Mouse (Mus musculus) spleen, adult 2 months (tissue): ENCODE measurements around the gene Glmn. TPM values are rescaled to one million over a fixed set of nuclear protein-coding genes. Genes with fewer than 3 reads are reported as not detected.
A peak's percentile ranks its signal among the peaks of the same experiment; 100 is the strongest.

Experiments used
- DNase-seq, 2 experiments: peaks; one replicate each; pipeline versions ENCODE4 v3.0.0 to v3.0.0-alpha.2; 2012 to 2021; ENCODE audit warnings: low spot score in 2 of 2, low read depth in 1 of 2
- H3K27ac ChIP-seq: fragments of 200-500 bp; 2 replicates; pipeline ENCODE4 v1.5.1; 2012; ENCODE audit warnings: low read length, inconsistent platforms; ENCODE audit not compliant: insufficient read depth
- H3K27me3 ChIP-seq: fragments of 200-500 bp; 2 replicates; pipeline ENCODE4 v1.6.1; 2012; ENCODE audit warnings: mild to moderate bottlenecking, moderate library complexity, low read length, inconsistent platforms; ENCODE audit not compliant: control insufficient read depth, insufficient read depth
- H3K36me3 ChIP-seq: fragments of 200-500 bp; 2 replicates; pipeline ENCODE4 v1.6.1; 2012; ENCODE audit warnings: mild to moderate bottlenecking, low read length, inconsistent platforms; ENCODE audit not compliant: control insufficient read depth, insufficient read depth
- H3K4me1 ChIP-seq: fragments of 200-500 bp; 2 replicates; pipeline ENCODE4 v1.6.1; 2011; ENCODE audit warnings: inconsistent platforms; ENCODE audit not compliant: control insufficient read depth, insufficient read depth, insufficient read length
- H3K4me3 ChIP-seq: fragments of 200-500 bp; 2 replicates; pipeline ENCODE4 v1.5.1; 2011; ENCODE audit warnings: mild to moderate bottlenecking, inconsistent platforms; ENCODE audit not compliant: insufficient read depth, insufficient read length; ENCODE audit errors: extremely low read depth
- CTCF ChIP-seq: fragments of 200-500 bp; IDR thresholded peaks from 2 replicates; pipeline ENCODE4 v1.5.1; 2011; ENCODE audit warnings: mild to moderate bottlenecking, inconsistent platforms; ENCODE audit not compliant: insufficient read depth, insufficient read length, insufficient replicate concordance; ENCODE audit errors: extremely low read depth
- POLR2A ChIP-seq: fragments of 200-500 bp; IDR thresholded peaks from 2 replicates; pipeline ENCODE4 v1.6.1; 2011; ENCODE audit warnings: low read depth, low read length, inconsistent platforms
- WGBS: fragments of 180-500 bp; shearing (Covaris S2); methylation state at CpG from one replicate; pipeline ENCODE4 v1.1.7; 2018; 5-methylcytosine and 5-hydroxymethylcytosine counted together
- polyA plus RNA-seq: library from polyadenylated mRNA; depleted of rRNA; stranded (reverse); fragments of >200 nt; gene quantifications from 2 replicates; pipeline ENCODE4 v1.2.3, GENCODE M21; 2012

The Glmn gene
- polyA plus RNA-seq, 1 experiment: 0.25 TPM

DNA sequence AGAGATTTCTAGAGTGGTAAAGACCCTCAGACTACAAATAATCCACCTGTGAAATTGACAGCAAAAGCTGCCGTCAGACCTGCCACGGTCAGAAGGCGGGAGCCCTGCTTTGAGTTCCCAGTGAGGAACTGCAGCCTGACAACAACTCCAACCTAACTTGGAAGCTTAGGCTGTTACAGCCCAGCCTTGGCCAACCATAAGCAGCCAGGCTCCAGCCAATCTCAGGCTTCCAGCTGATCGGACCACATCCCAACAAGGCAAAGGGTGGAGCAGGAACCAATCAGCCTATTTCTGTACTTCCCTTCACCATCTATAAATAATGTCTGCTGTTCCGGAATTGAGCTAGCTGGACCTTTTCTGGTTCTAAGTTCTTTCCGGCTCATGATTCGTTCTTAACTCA is 75.8 kb downstream of the Glmn start:
- Histone ChIP-seq H3K27me3 (no peaks in the 10 kb centered on the region), H3K4me1 (peaks cover 3% of the 10 kb centered on the region; the same call in 1 of the 2 replicates), H3K4me3 (peak overlapping the region; percentile 3; the same call in 1 of the 2 replicates), H3K36me3 (no peaks in the 10 kb centered on the region), H3K27ac (no peak overlapping the region)
- WGBS: 34% methylated on average over 7 of the region's 7 CpGs
- no peak for DNase-seq
- no peak for TF ChIP-seq CTCF
- TF ChIP-seq POLR2A: no peak

- Histone ChIP-seq H3K27ac (no peak overlapping the region), H3K27me3 (no peaks in the 10 kb centered on the region), H3K4me1 (peaks cover 3% of the 10 kb centered on the region; the same call in 1 of the 2 replicates), H3K36me3 (no peaks in the 10 kb centered on the region), H3K4me3 (no peak overlapping the region)
- 90% methylated on average over 6 of the region's 6 CpGs for WGBS
- DNase-seq: no peak
- no peak for TF ChIP-seq CTCF
These were observed 76.3 kb downstream of the Glmn start for GRCm38 (mm10) chr5:107521386-107521785.

DNA sequence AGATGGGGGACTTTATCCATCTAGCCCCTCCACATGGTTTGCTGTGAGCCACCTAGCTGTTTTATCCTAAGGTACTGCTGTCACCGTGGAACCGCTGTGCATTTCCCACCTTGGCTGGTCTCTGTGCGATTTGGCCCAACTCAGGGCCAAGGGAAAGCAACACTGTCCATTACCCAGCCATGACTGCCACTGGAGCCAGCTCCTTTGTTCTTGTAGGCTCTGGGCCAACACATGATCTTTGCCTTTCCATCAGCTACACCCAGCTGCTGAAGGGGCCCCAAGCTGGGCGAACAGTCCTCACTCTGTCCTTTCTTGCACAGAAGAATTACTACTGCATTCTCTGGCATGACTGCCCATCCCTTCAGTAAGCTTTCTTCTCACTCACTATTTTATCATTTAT is 79.1 kb downstream of the Glmn start:
- Histone ChIP-seq H3K36me3 (no peaks in the 10 kb centered on the region), H3K4me3 (no peak overlapping the region), H3K27ac (no peak overlapping the region), H3K4me1 (peaks cover 3% of the 10 kb centered on the region; the same call in 1 of the 2 replicates), H3K27me3 (no peaks in the 10 kb centered on the region)
- 95% methylated on average over 4 of the region's 4 CpGs for WGBS
- TF ChIP-seq CTCF (no peak), POLR2A (no peak)
- DNase-seq: no peak

GRCm38 (mm10) chr5:107516087-107516486 is 81.6 kb downstream of the Glmn start:
- H3K27ac ChIP-seq: no peak overlapping the region
- H3K4me3 ChIP-seq: no peak overlapping the region
- no peaks in the 10 kb centered on the region for H3K27me3 ChIP-seq
- no peaks in the 10 kb centered on the region for H3K36me3 ChIP-seq
- no peak for TF ChIP-seq POLR2A
- no peak for TF ChIP-seq CTCF
- H3K4me1 ChIP-seq: peaks cover 2% of the 10 kb centered on the region; the same call in 1 of the 2 replicates
- 90% methylated on average over 1 of the region's 1 CpGs for WGBS
- DNase-seq: no peak

DNA sequence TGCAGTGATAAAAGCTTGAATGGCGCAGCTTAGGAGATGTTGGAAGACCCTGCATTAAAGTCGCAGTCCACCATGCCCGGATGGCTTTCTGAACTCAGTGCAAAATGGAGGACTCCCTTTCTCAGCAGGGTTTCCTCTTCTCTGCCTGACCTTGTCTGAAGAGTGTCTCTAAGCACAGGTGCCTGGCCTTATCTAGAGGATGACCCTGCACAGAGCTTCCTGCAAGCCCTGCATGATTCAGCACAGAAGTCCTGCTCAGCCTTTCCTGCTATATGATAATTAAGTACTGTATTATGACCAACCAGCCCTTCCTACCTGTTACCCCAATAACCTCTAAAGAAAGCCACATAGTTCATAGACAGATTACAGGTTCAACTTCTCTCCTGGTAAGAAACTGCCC is 82.2 kb downstream of the Glmn start:
- no peak overlapping the region for H3K4me3 ChIP-seq
- TF ChIP-seq CTCF (no peak), POLR2A (no peak)
- 89% methylated on average over 3 of the region's 3 CpGs for WGBS

DNA sequence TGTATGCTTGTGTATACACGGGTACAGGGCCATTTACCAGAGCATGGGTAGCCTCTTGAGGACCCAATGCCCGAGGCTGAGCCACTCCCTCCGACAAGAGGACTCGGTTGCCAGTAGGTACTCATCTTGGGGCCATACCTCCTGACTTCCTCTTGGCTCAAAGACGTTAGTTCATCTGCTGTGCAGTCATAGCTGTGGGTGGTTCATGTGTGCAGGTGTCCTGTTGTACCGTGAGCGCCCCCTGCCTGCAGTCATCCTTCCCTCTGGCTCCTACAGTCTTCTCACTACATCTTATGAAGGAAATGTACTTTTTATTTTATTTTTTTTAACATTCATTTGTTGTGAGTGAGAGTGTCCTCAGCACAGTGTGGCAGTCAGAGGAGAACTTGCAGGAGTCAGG is 84.1 kb downstream of the Glmn start:
- no peak overlapping the region for H3K4me3 ChIP-seq
- no peaks in the 10 kb centered on the region for H3K27me3 ChIP-seq
- H3K27ac ChIP-seq: no peak overlapping the region
- H3K36me3 ChIP-seq: no peaks in the 10 kb centered on the region; the same call in 1 of the 2 replicates
- peaks cover 2% of the 10 kb centered on the region; the same call in 1 of the 2 replicates for H3K4me1 ChIP-seq
- WGBS: 15% methylated on average over 7 of the region's 7 CpGs
- TF ChIP-seq POLR2A (no peak), CTCF (peak; percentile 74; the same call in 1 of the 2 replicates)
- DNase-seq: peak; percentile 64 to 68

More for the DNA sequence above, 82.2 kb downstream of the Glmn start:
- no peaks in the 10 kb centered on the region; the same call in 1 of the 2 replicates for H3K36me3 ChIP-seq
- no peaks in the 10 kb centered on the region for H3K27me3 ChIP-seq
- peaks cover 2% of the 10 kb centered on the region; the same call in 1 of the 2 replicates for H3K4me1 ChIP-seq
- DNase-seq: no peak
- no peak overlapping the region for H3K27ac ChIP-seq

DNA sequence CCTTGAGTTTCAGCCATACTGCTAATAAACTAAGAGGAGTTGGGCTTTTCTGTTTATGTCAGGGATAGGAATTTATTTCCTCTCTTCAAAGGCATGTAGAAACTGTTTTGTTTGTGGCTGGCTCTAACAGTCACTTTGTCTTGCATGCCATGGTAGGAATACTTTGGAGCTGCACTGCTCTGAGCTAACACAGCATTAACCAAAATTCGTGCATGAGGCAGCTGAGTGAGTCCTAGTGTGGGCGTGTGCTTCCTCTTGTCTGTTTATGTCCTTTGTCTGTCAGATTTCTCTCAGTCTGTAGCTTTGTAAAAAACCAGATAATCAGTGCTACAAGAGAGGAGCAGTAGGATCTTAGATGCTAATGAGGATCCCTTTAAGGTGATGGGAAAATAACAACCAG is 86.4 kb downstream of the Glmn start:
- no peak overlapping the region for H3K4me3 ChIP-seq
- no peaks in the 10 kb centered on the region for H3K27me3 ChIP-seq
- H3K36me3 ChIP-seq: peaks cover 1% of the 10 kb centered on the region
- H3K27ac ChIP-seq: no peak overlapping the region
- TF ChIP-seq POLR2A (no peak), CTCF (no peak)
- peaks cover 2% of the 10 kb centered on the region; the same call in 1 of the 2 replicates for H3K4me1 ChIP-seq
- no peak for DNase-seq
- WGBS: 48% methylated on average over 2 of the region's 2 CpGs
